Comparison of ENCODE assay signal across 25 mouse cellular contexts in genomic region chr10:17584842-17585241, GRCm38 (mm10).
DNase-seq lines count a peak whose midpoint lies in the region; ATAC-seq and TF ChIP-seq lines count a peak whose summit lies in the region.
"Had no signal": no experiment of that assay in that cellular context is flagged by ENCODE, and none has a peak within 500 bp of the region (broad histone marks: within the 10 kb centered on the region; RNA-seq: fewer than 3 reads in every experiment).

No protein-coding gene starts in this region.

- no peak for TF ChIP-seq POLR2A in MEL (IDR thresholded peaks at IDR 0.05; ENCODE audit: control insufficient read depth in 1 of 2, insufficient read depth in 1 of 2, low read depth in 1 of 2, low read length in 2 of 2, poor library complexity in 1 of 2)

- H3K79me3 ChIP-seq in C2C12 (ENCODE audit: low read depth): no peaks in the 10 kb centered on the region

- H3K4me3 ChIP-seq in midbrain, embryonic 11.5 days (ENCODE audit: low read depth, low read length): no peak overlapping the region
- no peak overlapping the region for H3K4me3 ChIP-seq in midbrain, embryonic 16.5 days (ENCODE audit: low read depth, low read length)
- H3K4me3 ChIP-seq in C2C12 (ENCODE audit: insufficient read depth, poor library complexity, severe bottlenecking) (no peak overlapping the region), MEL (ENCODE audit: control insufficient read depth in 1 of 2, insufficient read depth in 1 of 2, low read depth in 2 of 2, low read length in 2 of 2) (no peak overlapping the region)
- H3K4me3 ChIP-seq: embryonic facial prominence, embryonic 10.5 days; embryonic facial prominence, embryonic 13.5 days; erythroblast, embryonic 14.5 days; forebrain, embryonic 12.5 days; forebrain, embryonic 15.5 days; hindbrain, embryonic 10.5 days; hindbrain, embryonic 13.5 days; intestine, embryonic 15.5 days had no signal

- ATAC-seq in midbrain, embryonic 11.5 days (ENCODE audit: low FRiP score): no peak
- no peak for ATAC-seq in midbrain, embryonic 16.5 days
- ATAC-seq: forebrain, embryonic 15.5 days; hindbrain, embryonic 16.5 days; intestine, embryonic 15.5 days had no signal

- whole genome bisulfite sequencing in midbrain, embryonic 11.5 days: 89% methylated on average over 7 of the region's 7 CpGs
- 92% methylated on average over 7 of the region's 7 CpGs for WGBS in midbrain, embryonic 16.5 days

- no peaks in the 10 kb centered on the region for H3K79me2 ChIP-seq in C2C12 (ENCODE audit: control insufficient read depth, insufficient read depth)
- no peaks in the 10 kb centered on the region for H3K79me2 ChIP-seq in MEL (ENCODE audit: control insufficient read depth, insufficient read depth, low read length, poor library complexity)

- peak in 1 of 2 experiments; percentile 28; a peak in 1 of 4 replicates for TF ChIP-seq EP300 in MEL (IDR thresholded peaks at IDR 0.05; ENCODE audit: low read depth in 1 of 2, low read length in 2 of 2)

- no peak overlapping the region for H3K9ac ChIP-seq in midbrain, embryonic 11.5 days (ENCODE audit: low read length)
- no peak overlapping the region for H3K9ac ChIP-seq in midbrain, embryonic 16.5 days (ENCODE audit: low read depth, low read length)
- H3K9ac ChIP-seq in MEL (ENCODE audit: control insufficient read depth, low read depth, low read length, poor library complexity, severe bottlenecking): no peak overlapping the region
- H3K9ac ChIP-seq: embryonic facial prominence, embryonic 13.5 days; forebrain, embryonic 12.5 days; forebrain, embryonic 15.5 days; hindbrain, embryonic 13.5 days; intestine, embryonic 15.5 days had no signal

- peak; percentile 8 for DNase-seq in midbrain, embryonic 11.5 days (ENCODE audit: low spot score, missing footprints)
- peak; percentile 57 for DNase-seq in MEL (ENCODE audit: low read depth, low spot score)
- no peak for DNase-seq in gastrocnemius, postnatal 10 days
- no peak for DNase-seq in adrenal gland, postnatal 25 days
- DNase-seq: adrenal gland, adult 2 months; adrenal gland, postnatal 14 days; B cell, adult 2 months; cerebellum, adult 11-12 months; cerebellum, adult 8-10 months; cerebellum, postnatal 10 days; cerebellum, postnatal 36 days; embryo, embryonic 11 days; gastrocnemius, postnatal 36 days had no signal

- no peaks in the 10 kb centered on the region for H3K9me3 ChIP-seq in midbrain, embryonic 11.5 days (ENCODE audit: control insufficient read depth, low read length)
- no peaks in the 10 kb centered on the region for H3K9me3 ChIP-seq in midbrain, embryonic 16.5 days (replicated peaks; ENCODE audit: control insufficient read depth, low read length, poor library complexity, severe bottlenecking)
- no peaks in the 10 kb centered on the region for H3K9me3 ChIP-seq in MEL (replicated peaks; ENCODE audit: insufficient read depth, low read length)
- H3K9me3 ChIP-seq: embryonic facial prominence, embryonic 10.5 days; embryonic facial prominence, embryonic 13.5 days; forebrain, embryonic 12.5 days; forebrain, embryonic 15.5 days; hindbrain, embryonic 10.5 days; hindbrain, embryonic 13.5 days; intestine, embryonic 15.5 days had no signal

- no peak for TF ChIP-seq RAD21 in MEL (IDR thresholded peaks at IDR 0.05; ENCODE audit: low read depth, low read length)

- TF ChIP-seq CTCF in C2C12 (IDR thresholded peaks at IDR 0.05; ENCODE audit: control insufficient read depth, insufficient read depth, insufficient read length) (no peak), MEL (IDR thresholded peaks at IDR 0.05 in 2 of 3, conservative IDR thresholded peaks at IDR 0.05 in 1 of 3; ENCODE audit: control insufficient read depth in 1 of 3, insufficient read depth in 1 of 3, low read depth in 2 of 3, low read length in 3 of 3, poor library complexity in 1 of 3, severe bottlenecking in 1 of 3) (no peak)

- H3K4me1 ChIP-seq in midbrain, embryonic 11.5 days (ENCODE audit: control insufficient read depth, insufficient read depth, low read length): no peaks in the 10 kb centered on the region
- H3K4me1 ChIP-seq in midbrain, embryonic 16.5 days (ENCODE audit: control insufficient read depth, insufficient read depth, low read length): no peaks in the 10 kb centered on the region
- peaks cover 1 to 21% of the 10 kb centered on the region in 2 experiments for H3K4me1 ChIP-seq in MEL (ENCODE audit: control insufficient read depth in 1 of 2, insufficient read depth in 2 of 2, low read length in 2 of 2)
- H3K4me1 ChIP-seq: embryonic facial prominence, embryonic 10.5 days; embryonic facial prominence, embryonic 13.5 days; forebrain, embryonic 12.5 days; forebrain, embryonic 15.5 days; hindbrain, embryonic 10.5 days; hindbrain, embryonic 13.5 days; intestine, embryonic 15.5 days had no signal

- H3K4me2 ChIP-seq in midbrain, embryonic 11.5 days: no peak overlapping the region
- H3K4me2 ChIP-seq in midbrain, embryonic 16.5 days (ENCODE audit: low read length): no peak overlapping the region
- H3K4me2 ChIP-seq: embryonic facial prominence, embryonic 13.5 days; forebrain, embryonic 12.5 days; forebrain, embryonic 15.5 days; heart, embryonic 11.5 days; hindbrain, embryonic 13.5 days; intestine, embryonic 15.5 days had no signal

- H3K27me3 ChIP-seq in midbrain, embryonic 11.5 days (ENCODE audit: control insufficient read depth, insufficient read depth, low read length): no peaks in the 10 kb centered on the region
- H3K27me3 ChIP-seq in midbrain, embryonic 16.5 days (ENCODE audit: control insufficient read depth, insufficient read depth, low read depth, low read length): no peaks in the 10 kb centered on the region
- no peaks in the 10 kb centered on the region for H3K27me3 ChIP-seq in C2C12 (ENCODE audit: control insufficient read depth, insufficient read depth, insufficient read length)
- no peaks in the 10 kb centered on the region for H3K27me3 ChIP-seq in MEL (ENCODE audit: control insufficient read depth in 1 of 2, insufficient read depth in 2 of 2, low read length in 2 of 2)
- H3K27me3 ChIP-seq: embryonic facial prominence, embryonic 13.5 days; forebrain, embryonic 12.5 days; forebrain, embryonic 15.5 days; hindbrain, embryonic 13.5 days; intestine, embryonic 15.5 days had no signal

- no peak overlapping the region for H3K27ac ChIP-seq in midbrain, embryonic 11.5 days (ENCODE audit: low read depth, low read length)
- no peak overlapping the region for H3K27ac ChIP-seq in midbrain, embryonic 16.5 days (ENCODE audit: low read length)
- H3K27ac ChIP-seq in MEL (ENCODE audit: control insufficient read depth, low read depth, low read length): no peak overlapping the region
- H3K27ac ChIP-seq: embryonic facial prominence, embryonic 10.5 days; embryonic facial prominence, embryonic 13.5 days; forebrain, embryonic 12.5 days; forebrain, embryonic 15.5 days; hindbrain, embryonic 10.5 days; hindbrain, embryonic 13.5 days; intestine, embryonic 15.5 days had no signal

- H3K36me3 ChIP-seq in midbrain, embryonic 11.5 days (ENCODE audit: control insufficient read depth, insufficient read depth, low read length): no peaks in the 10 kb centered on the region
- H3K36me3 ChIP-seq in midbrain, embryonic 16.5 days (ENCODE audit: control insufficient read depth, insufficient read depth, low read length): no peaks in the 10 kb centered on the region
- H3K36me3 ChIP-seq in C2C12 (ENCODE audit: control insufficient read depth, insufficient read depth) (no peaks in the 10 kb centered on the region), MEL (ENCODE audit: control insufficient read depth in 1 of 2, insufficient read depth in 2 of 2, low read length in 2 of 2) (peaks cover 0 to 31% of the 10 kb centered on the region in 2 experiments; a peak in 2 of 4 replicates)
- H3K36me3 ChIP-seq: embryonic facial prominence, embryonic 10.5 days; embryonic facial prominence, embryonic 13.5 days; forebrain, embryonic 12.5 days; forebrain, embryonic 15.5 days; hindbrain, embryonic 10.5 days; hindbrain, embryonic 13.5 days; intestine, embryonic 15.5 days had no signal

- no peak overlapping the region for H3ac ChIP-seq in C2C12 (ENCODE audit: control insufficient read depth, insufficient read length, low read depth)

TF ChIP-seq in C2C12, 6 proteins besides CTCF, POLR2A, EP300 and RAD21:
- TF ChIP-seq MYOD1 (IDR thresholded peaks at IDR 0.05; ENCODE audit: control insufficient read depth, insufficient read length, low read depth) (peak; percentile 36), MAX (IDR thresholded peaks at IDR 0.05) (peak; percentile 86), CEBPB (IDR thresholded peaks at IDR 0.05; ENCODE audit: low read depth) (no peak), MYOG (IDR thresholded peaks at IDR 0.05; ENCODE audit: control insufficient read depth, extremely low read depth, insufficient read length) (no peak), FOSL1 (IDR thresholded peaks at IDR 0.05; ENCODE audit: insufficient read depth, low read length, poor library complexity, severe bottlenecking) (peak; percentile 95), USF1 (IDR thresholded peaks at IDR 0.05; ENCODE audit: low read depth) (peak; percentile 57)

TF ChIP-seq in MEL, 35 proteins besides CTCF, POLR2A, EP300 and RAD21:
- TF ChIP-seq JUND (IDR thresholded peaks at IDR 0.05; ENCODE audit: low read depth, low read length): 0 out of 2 replicates have a peak, but pooled peaks have one; percentile 29
- no peak for TF ChIP-seq USF2 (IDR thresholded peaks at IDR 0.05; ENCODE audit: borderline replicate concordance in 1 of 2, insufficient read depth in 1 of 2, low read depth in 1 of 2, low read length in 2 of 2)
- no peak for TF ChIP-seq MYC (IDR thresholded peaks at IDR 0.05; ENCODE audit: low read depth, low read length)
- no peak for TF ChIP-seq ZNF384 (IDR thresholded peaks at IDR 0.05; ENCODE audit: low read depth, low read length)

Comparison
In these comparisons a context has a peak if more than half of its experiments do, and no peak if none do; other contexts are left out.
1. DNase-seq: peak in midbrain, embryonic 11.5 days (single experiment) and MEL (single experiment); none in gastrocnemius, postnatal 10 days (single experiment) and adrenal gland, postnatal 25 days (single experiment).